Mouse (Mus musculus): ENCODE data around the gene Gprc5c.
A peak's percentile ranks its signal among the peaks of the same experiment; 100 is the strongest.

The Gprc5c gene

GRCm38 (mm10) chr11:114867361-114868235 is 16.6 kb downstream of the Gprc5c start:
- DNase-seq (ENCODE audit: extremely low read depth, insufficient read length, low spot score), result no peak

GRCm38 (mm10) chr11:114868280-114868679 is 17.3 kb downstream of the Gprc5c start:
- no peak for DNase-seq (ENCODE audit: extremely low read depth, insufficient read length, low spot score)

GRCm38 (mm10) chr11:114869787-114870186 is 18.8 kb downstream of the Gprc5c start:
- DNase-seq (ENCODE audit: extremely low read depth, insufficient read length, low spot score), result no peak

GRCm38 (mm10) chr11:114871540-114871939 is 20.6 kb downstream of the Gprc5c start:
- no peak for DNase-seq (ENCODE audit: extremely low read depth, insufficient read length, low spot score)

- no peak for DNase-seq (ENCODE audit: extremely low read depth, insufficient read length, low spot score)
These were observed 22.3 kb downstream of the Gprc5c start for GRCm38 (mm10) chr11:114873022-114873817.

GRCm38 (mm10) chr11:114874226-114875145 is 23.5 kb downstream of the Gprc5c start:
- no peak for DNase-seq (ENCODE audit: extremely low read depth, insufficient read length, low spot score)

- no peak for DNase-seq (ENCODE audit: extremely low read depth, insufficient read length, low spot score)
These were observed 24.4 kb downstream of the Gprc5c start for GRCm38 (mm10) chr11:114875301-114875801.

- DNase-seq (ENCODE audit: extremely low read depth, insufficient read length, low spot score), result no peak
These were observed 25.2 kb downstream of the Gprc5c start for GRCm38 (mm10) chr11:114876176-114876575.

GRCm38 (mm10) chr11:114876621-114877020 is 25.7 kb downstream of the Gprc5c start:
- no peak for DNase-seq (ENCODE audit: extremely low read depth, insufficient read length, low spot score)

- DNase-seq (ENCODE audit: extremely low read depth, insufficient read length, low spot score), result peak; percentile 40
These were observed 26.2 kb downstream of the Gprc5c start for GRCm38 (mm10) chr11:114877145-114877544.

- no peak for DNase-seq (ENCODE audit: extremely low read depth, insufficient read length, low spot score)
These were observed 28.7 kb downstream of the Gprc5c start for GRCm38 (mm10) chr11:114879666-114880065.

GRCm38 (mm10) chr11:114880185-114880584 is 29.2 kb downstream of the Gprc5c start:
- DNase-seq (ENCODE audit: extremely low read depth, insufficient read length, low spot score), result no peak

GRCm38 (mm10) chr11:114880589-114880988 is 29.6 kb downstream of the Gprc5c start:
- no peak for DNase-seq (ENCODE audit: extremely low read depth, insufficient read length, low spot score)

- no peak for DNase-seq (ENCODE audit: extremely low read depth, insufficient read length, low spot score)
These were observed 32.4 kb downstream of the Gprc5c start for GRCm38 (mm10) chr11:114883251-114883789.

- no peak for DNase-seq (ENCODE audit: extremely low read depth, insufficient read length, low spot score)
These were observed 33.6 kb downstream of the Gprc5c start for GRCm38 (mm10) chr11:114884380-114885100.

GRCm38 (mm10) chr11:114889991-114890518 is 39.1 kb downstream of the Gprc5c start, which contains the start of gene Cd300a:
Gene Cd300a, plus strand, starts transcription at chr11:114890041.
- DNase-seq (ENCODE audit: extremely low read depth, insufficient read length, low spot score), result no peak

- DNase-seq (ENCODE audit: extremely low read depth, insufficient read length, low spot score), result no peak
These were observed 39.6 kb downstream of the Gprc5c start for GRCm38 (mm10) chr11:114890542-114890941.

- DNase-seq (ENCODE audit: extremely low read depth, insufficient read length, low spot score), result no peak
These were observed 45.1 kb downstream of the Gprc5c start for GRCm38 (mm10) chr11:114896085-114896484.

- DNase-seq (ENCODE audit: extremely low read depth, insufficient read length, low spot score), result no peak
These were observed 47.1 kb downstream of the Gprc5c start for GRCm38 (mm10) chr11:114898026-114898425.

All from 3134 (cell line).